Mouse (Mus musculus) C2C12 (cell line): Measurements from ENCODE around the gene Gck. TPM values are rescaled to one million over a fixed set of nuclear protein-coding genes. Genes with fewer than 3 reads are reported as not detected.

Experiments used
- H3K27me3 ChIP-seq: one replicate; pipeline ENCODE4 v1.6.1; 2011; ENCODE audit not compliant: control insufficient read depth, insufficient read depth, insufficient read length
- H3K36me3 ChIP-seq: one replicate; pipeline ENCODE4 v1.6.1; 2011; ENCODE audit not compliant: control insufficient read depth, insufficient read depth
- H3K4me3 ChIP-seq: one replicate; pipeline ENCODE4 v1.5.1; 2011; ENCODE audit warnings: mild to moderate bottlenecking, control low read depth; ENCODE audit not compliant: poor library complexity, insufficient read depth, severe bottlenecking
- H3K79me2 ChIP-seq: one replicate; pipeline ENCODE4 v1.6.1; 2011; ENCODE audit not compliant: control insufficient read depth, insufficient read depth
- H3K79me3 ChIP-seq: one replicate; pipeline ENCODE4 v1.6.1; 2011; ENCODE audit warnings: low read depth, control low read depth
- H3ac ChIP-seq: one replicate; pipeline ENCODE3; 2011; ENCODE audit warnings: low read depth; ENCODE audit not compliant: control insufficient read depth, insufficient read length
- CEBPB ChIP-seq: IDR thresholded peaks from one replicate; pipeline ENCODE4 v1.6.1; 2011; ENCODE audit warnings: low read depth, mild to moderate bottlenecking, control low read depth, moderate library complexity
- CTCF ChIP-seq: IDR thresholded peaks from one replicate; pipeline ENCODE4 v1.5.1; 2011; ENCODE audit not compliant: control insufficient read depth, insufficient read depth, insufficient read length
- FOSL1 ChIP-seq: IDR thresholded peaks from one replicate; pipeline ENCODE4 v1.8.0; 2011; ENCODE audit warnings: mild to moderate bottlenecking, low read length; ENCODE audit not compliant: poor library complexity, insufficient read depth, severe bottlenecking
- MAX ChIP-seq: IDR thresholded peaks from one replicate; pipeline ENCODE4 v1.6.1; 2011; ENCODE audit warnings: mild to moderate bottlenecking, control low read depth
- MYOD1 ChIP-seq: IDR thresholded peaks from one replicate; pipeline ENCODE4 v1.6.1; 2011; ENCODE audit warnings: low read depth; ENCODE audit not compliant: control insufficient read depth, insufficient read length
- MYOG ChIP-seq: IDR thresholded peaks from one replicate; pipeline ENCODE4 v1.6.1; 2011; ENCODE audit not compliant: control insufficient read depth, insufficient read length; ENCODE audit errors: extremely low read depth
- USF1 ChIP-seq: IDR thresholded peaks from one replicate; pipeline ENCODE4 v1.6.1; 2011; ENCODE audit warnings: low read depth, mild to moderate bottlenecking, control low read depth, moderate library complexity
- polyA plus RNA-seq: library from polyadenylated mRNA; unstranded; fragments of >200 nt; fragmentation: generic; extraction: Trizol; gene quantifications from one replicate; pipeline ENCODE4 v1.2.1, GENCODE M21; 2012; ENCODE audit warnings: missing spikeins

Gck gene
- polyA plus RNA-seq, 1 experiment = not detected

- no peak overlapping the region for H3K4me3 ChIP-seq
- H3K79me2 ChIP-seq = no peaks in the 10 kb centered on the region
- H3K36me3 ChIP-seq = no peaks in the 10 kb centered on the region
- H3K79me3 ChIP-seq = no peaks in the 10 kb centered on the region
- no peak for TF ChIP-seq CEBPB
- TF ChIP-seq MYOD1 = no peak
- H3K27me3 ChIP-seq = no peaks in the 10 kb centered on the region
- no peak overlapping the region for H3ac ChIP-seq
Measured at GRCm38 (mm10) chr11:5856479-5857130, 93.3 kb downstream of the Gck start.

DNA sequence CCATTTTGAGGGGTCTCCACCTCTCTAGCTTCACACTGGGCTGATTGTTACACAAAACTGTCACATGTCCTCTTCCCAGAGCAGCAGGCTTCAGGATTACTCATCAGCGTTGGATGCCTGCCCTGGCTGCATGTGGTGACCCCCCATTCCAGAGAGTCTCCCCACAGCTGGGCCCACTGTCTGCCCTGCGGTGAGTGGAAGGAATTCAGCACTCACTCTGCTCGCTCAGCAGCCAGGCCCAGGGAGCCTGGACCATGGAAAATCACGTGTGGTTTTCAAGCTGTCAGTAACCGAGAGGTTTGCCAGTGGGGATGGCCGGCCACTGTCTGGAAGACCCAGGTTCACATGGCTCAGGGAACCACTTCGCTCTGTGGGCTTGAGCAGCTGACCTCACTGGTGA is 94.0 kb downstream of the Gck start:
- Histone ChIP-seq H3K36me3 (no peaks in the 10 kb centered on the region), H3ac (peak overlapping the region; percentile 9), H3K27me3 (no peaks in the 10 kb centered on the region), H3K79me3 (no peaks in the 10 kb centered on the region), H3K79me2 (no peaks in the 10 kb centered on the region), H3K4me3 (no peak overlapping the region)
- TF ChIP-seq CTCF (no peak), MYOG (no peak), USF1 (peak; percentile 89), MYOD1 (peak; percentile 74), CEBPB (peak; percentile 45), MAX (peak; percentile 81), FOSL1 (peak; percentile 40)

- no peak overlapping the region for H3ac ChIP-seq
- H3K27me3 ChIP-seq = no peaks in the 10 kb centered on the region
- H3K36me3 ChIP-seq = no peaks in the 10 kb centered on the region
- H3K79me3 ChIP-seq = no peaks in the 10 kb centered on the region
- TF ChIP-seq MYOD1 = peak; percentile 67
- TF ChIP-seq CTCF = no peak
- no peak for TF ChIP-seq MYOG
- TF ChIP-seq CEBPB = peak; percentile 30
- TF ChIP-seq MAX = no peak
- no peak for TF ChIP-seq USF1
- TF ChIP-seq FOSL1 = no peak
- no peak overlapping the region for H3K4me3 ChIP-seq
- H3K79me2 ChIP-seq = no peaks in the 10 kb centered on the region
Measured at GRCm38 (mm10) chr11:5855481-5855880, 94.4 kb downstream of the Gck start.

DNA sequence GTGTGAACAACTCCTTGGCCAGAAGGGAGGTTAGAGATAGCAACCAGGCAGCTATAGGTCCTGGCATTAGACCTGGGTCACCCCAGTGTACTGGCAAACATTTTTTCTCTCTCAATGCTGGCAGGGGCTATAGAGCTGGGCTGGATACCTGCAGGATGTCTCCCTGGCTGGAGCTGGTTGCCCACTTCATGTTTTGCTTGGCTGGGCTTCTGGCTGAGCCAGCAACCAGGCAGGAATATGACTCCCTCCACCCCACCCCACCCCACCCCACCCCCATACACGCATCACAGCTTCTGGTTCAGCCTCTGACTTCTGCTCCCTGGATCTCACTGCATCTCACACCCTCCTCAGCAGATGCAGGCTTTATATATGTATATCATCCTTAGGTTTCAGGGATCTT is 97.6 kb downstream of the Gck start:
- Histone ChIP-seq H3K27me3 (no peaks in the 10 kb centered on the region), H3K36me3 (no peaks in the 10 kb centered on the region), H3ac (no peak overlapping the region), H3K79me3 (no peaks in the 10 kb centered on the region), H3K79me2 (no peaks in the 10 kb centered on the region), H3K4me3 (no peak overlapping the region)
- TF ChIP-seq CEBPB (no peak), USF1 (no peak), MYOG (no peak), FOSL1 (no peak), MYOD1 (no peak), CTCF (no peak), MAX (no peak)

DNA sequence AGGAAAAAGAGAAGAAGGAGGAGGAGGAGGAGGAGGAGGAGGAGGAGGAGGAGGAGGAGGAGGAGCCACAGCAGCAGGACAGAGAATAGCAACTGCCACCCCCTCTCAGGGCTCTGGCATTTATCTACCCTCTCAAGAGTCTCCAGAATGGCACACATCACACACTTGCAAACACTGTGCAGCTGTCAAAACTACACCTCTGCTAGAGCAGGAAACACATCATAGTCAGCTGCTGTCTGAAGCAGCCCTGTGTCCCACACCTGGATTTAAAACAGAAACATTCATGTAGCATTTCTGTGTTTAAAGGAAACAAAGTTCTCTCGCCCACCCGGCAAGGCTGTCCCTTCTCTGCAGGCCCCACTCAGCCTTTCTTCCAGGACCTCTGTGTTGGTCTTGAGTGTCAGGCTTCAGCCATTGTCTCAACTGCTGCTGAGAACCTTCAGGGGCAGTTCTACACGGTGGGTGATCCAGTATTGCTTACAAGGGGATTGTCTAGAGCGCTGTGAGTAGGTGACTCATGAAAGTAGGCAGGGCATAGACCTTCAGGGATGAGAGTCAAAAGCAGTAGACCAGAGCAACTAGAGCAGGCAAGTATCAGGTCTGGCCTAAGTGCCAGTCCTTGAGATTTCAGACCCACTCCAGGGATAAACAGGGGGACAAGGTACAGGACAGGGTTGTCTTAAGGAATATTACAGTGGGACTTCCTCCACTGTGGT is 98.7 kb downstream of the Gck start:
- no peaks in the 10 kb centered on the region for H3K79me3 ChIP-seq
- TF ChIP-seq MYOD1 (no peak), MYOG (no peak), FOSL1 (no peak), MAX (no peak), CEBPB (no peak), CTCF (no peak), USF1 (no peak)
- no peak overlapping the region for H3K4me3 ChIP-seq

More for the DNA sequence above, 98.7 kb downstream of the Gck start:
- H3K36me3 ChIP-seq = no peaks in the 10 kb centered on the region
- H3K27me3 ChIP-seq = no peaks in the 10 kb centered on the region
- no peaks in the 10 kb centered on the region for H3K79me2 ChIP-seq
- no peak overlapping the region for H3ac ChIP-seq

Other genes starting within 250 kb of the Gck start
- 150 TPM for gene Mrps24, start 234.4 kb downstream of the Gck start, polyA plus RNA-seq
- 22.3 TPM for gene Urgcp, start 187.7 kb downstream of the Gck start, polyA plus RNA-seq
- gene Dbnl, start 161.6 kb downstream of the Gck start, polyA plus RNA-seq = 91.3 TPM
- 3.3 TPM for gene Pgam2, start 146.3 kb downstream of the Gck start, polyA plus RNA-seq
- gene Polm, start 112.1 kb downstream of the Gck start, polyA plus RNA-seq = 6.8 TPM
- gene Aebp1, start 88.1 kb downstream of the Gck start, polyA plus RNA-seq = 121 TPM
- 154 TPM for gene Pold2, start 71.8 kb downstream of the Gck start, polyA plus RNA-seq
- not detected for gene Myl7, start 51.3 kb downstream of the Gck start, polyA plus RNA-seq
- gene Ykt6, start 5.6 kb upstream of the Gck start, polyA plus RNA-seq = 93.3 TPM
- gene Camk2b, start 116.3 kb upstream of the Gck start, polyA plus RNA-seq = 0.06 TPM
- gene A730071L15Rik, start 249.9 kb upstream of the Gck start, polyA plus RNA-seq = 0.08 TPM